Comparison of ENCODE assay signal across 8 mouse cellular contexts in the genomic region with DNA sequence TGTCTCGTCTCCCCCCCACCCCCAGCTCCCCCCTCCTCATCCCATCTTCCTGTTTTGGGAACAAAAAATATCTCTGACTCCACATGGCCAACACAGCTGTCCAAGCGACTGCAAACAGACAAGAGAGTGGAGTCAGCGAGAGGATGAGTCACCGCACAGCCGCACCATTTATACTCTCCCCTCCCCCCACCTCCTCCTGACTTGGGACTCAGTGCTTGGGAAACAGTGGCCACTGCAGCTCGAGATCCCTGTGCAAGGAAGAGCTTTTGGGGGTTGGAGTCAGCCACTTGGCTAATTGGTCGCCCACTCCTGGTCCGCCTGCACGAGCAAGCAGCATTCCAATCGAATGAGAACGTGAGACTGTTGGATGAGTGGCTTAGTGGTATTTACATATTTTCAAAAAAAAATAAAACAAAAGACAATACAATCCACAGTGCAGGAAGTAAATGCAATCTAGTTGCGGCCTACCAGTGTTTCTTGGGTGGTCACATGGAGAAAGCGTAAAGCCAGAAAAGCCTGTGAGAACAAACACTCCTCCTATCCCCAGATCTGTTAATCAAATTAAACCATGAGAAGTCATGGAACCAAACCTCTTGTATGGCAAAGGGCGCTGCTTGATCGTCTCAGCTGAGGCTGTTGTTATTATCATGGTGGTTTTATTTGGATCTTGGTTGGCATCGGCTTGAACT.
DNase-seq lines count a peak whose midpoint lies in the region; ATAC-seq and TF ChIP-seq lines count a peak whose summit lies in the region.

No protein-coding gene starts in this region.

- TF ChIP-seq CTCF in left cerebral cortex, adult 2 months (IDR thresholded peaks at IDR 0.05): no peak

- WGBS in limb, embryonic 14.5 days: 77% methylated on average over 16 of the region's 16 CpGs
- WGBS in limb, embryonic 10.5 days: 81% methylated on average over 16 of the region's 16 CpGs
- 38% methylated on average over 16 of the region's 16 CpGs for WGBS in stomach, embryonic 15.5 days

- no peaks in the 10 kb centered on the region for H3K27me3 ChIP-seq in limb, embryonic 14.5 days (ENCODE audit: control insufficient read depth, insufficient read depth, low read length)
- H3K27me3 ChIP-seq in limb, embryonic 10.5 days (ENCODE audit: low read depth, poor library complexity, severe bottlenecking): no peaks in the 10 kb centered on the region; the same call in 1 of the 2 replicates
- H3K27me3 ChIP-seq in stomach, embryonic 15.5 days (replicated peaks): no peaks in the 10 kb centered on the region

- no peak for TF ChIP-seq POLR2A in limb, embryonic 14.5 days (IDR thresholded peaks at IDR 0.05; ENCODE audit: borderline replicate concordance, extremely low read depth, insufficient read depth, insufficient read length)

- peak; percentile 52 for DNase-seq in limb, embryonic 14.5 days (ENCODE audit: low spot score)
- no peak for DNase-seq in limb, embryonic 10.5 days (ENCODE audit: low spot score)
- peak; percentile 36 for DNase-seq in adrenal gland, postnatal 14 days
- DNase-seq in gastrocnemius, postnatal 14 days: peak; percentile 60
- peak; percentile 51 to 54 for DNase-seq in left cerebral cortex, adult 2 months (ENCODE audit: extremely low spot score in 1 of 2, low spot score in 2 of 2)
- DNase-seq in kidney, postnatal 36 days: no peak
- DNase-seq in thymus, postnatal 10 days (ENCODE audit: low spot score in 2 of 2): no peak

- ATAC-seq in limb, embryonic 14.5 days (ENCODE audit: low FRiP score, low read depth): peak; percentile 47; the same call in 1 of the 2 replicates
- ATAC-seq in stomach, embryonic 15.5 days (ENCODE audit: insufficient read depth, low FRiP score, low read depth): peak; percentile 31; the same call in 1 of the 2 replicates

- H3K4me2 ChIP-seq in limb, embryonic 14.5 days (replicated peaks; ENCODE audit: low read depth, low read length, severe bottlenecking): no peak overlapping the region
- no peak overlapping the region for H3K4me2 ChIP-seq in stomach, embryonic 15.5 days

- intact Hi-C loops in gastrocnemius, postnatal 14 days (cut with DNase I; ENCODE audit: low total_unique reads): no loop called here
- intact Hi-C loops in left cerebral cortex, adult 2 months (cut with DNase I): no loop called here

- H3K36me3 ChIP-seq in limb, embryonic 14.5 days (ENCODE audit: control insufficient read depth, insufficient read depth, low read length): no peaks in the 10 kb centered on the region
- no peaks in the 10 kb centered on the region for H3K36me3 ChIP-seq in limb, embryonic 10.5 days
- H3K36me3 ChIP-seq in stomach, embryonic 15.5 days: no peaks in the 10 kb centered on the region

- no peak overlapping the region for H3K9ac ChIP-seq in limb, embryonic 14.5 days (ENCODE audit: low read depth, low read length, severe bottlenecking)
- H3K9ac ChIP-seq in stomach, embryonic 15.5 days: no peak overlapping the region

- no peak overlapping the region for H3K4me3 ChIP-seq in limb, embryonic 14.5 days (replicated peaks; ENCODE audit: low read length)
- no peak overlapping the region for H3K4me3 ChIP-seq in limb, embryonic 10.5 days
- no peak overlapping the region for H3K4me3 ChIP-seq in left cerebral cortex, adult 2 months
- H3K4me3 ChIP-seq in stomach, embryonic 15.5 days (replicated peaks): no peak overlapping the region

- H3K27ac ChIP-seq in limb, embryonic 14.5 days (replicated peaks; ENCODE audit: low read depth, low read length): no peak overlapping the region
- H3K27ac ChIP-seq in limb, embryonic 10.5 days: no peak overlapping the region
- no peak overlapping the region for H3K27ac ChIP-seq in left cerebral cortex, adult 2 months
- peak overlapping the region; percentile 61; the same call in 1 of the 2 replicates for H3K27ac ChIP-seq in stomach, embryonic 15.5 days

- H3K4me1 ChIP-seq in limb, embryonic 14.5 days (ENCODE audit: control insufficient read depth, insufficient read depth, low read length): no peaks in the 10 kb centered on the region
- H3K4me1 ChIP-seq in limb, embryonic 10.5 days: no peaks in the 10 kb centered on the region
- peaks cover 7% of the 10 kb centered on the region; the same call in 1 of the 2 replicates for H3K4me1 ChIP-seq in stomach, embryonic 15.5 days

- H3K9me3 ChIP-seq in limb, embryonic 14.5 days (ENCODE audit: control insufficient read depth, low read length): no peaks in the 10 kb centered on the region
- H3K9me3 ChIP-seq in limb, embryonic 10.5 days (replicated peaks): no peaks in the 10 kb centered on the region
- H3K9me3 ChIP-seq in stomach, embryonic 15.5 days: no peaks in the 10 kb centered on the region

Comparison
In these comparisons a context has a peak if more than half of its experiments do, and no peak if none do; other contexts are left out.
1. DNase-seq: peak in limb, embryonic 14.5 days (single experiment), adrenal gland, postnatal 14 days (single experiment), gastrocnemius, postnatal 14 days (single experiment) and left cerebral cortex, adult 2 months (2 of 2); none in limb, embryonic 10.5 days (single experiment), kidney, postnatal 36 days (0 of 2) and thymus, postnatal 10 days (0 of 2).